Mouse (Mus musculus): ENCODE data around the gene Med15. TPM values are rescaled to one million over a fixed set of nuclear protein-coding genes. Genes with fewer than 3 reads are reported as not detected.
"Not testable (repeated sequence)": the region's sequence is repeated elsewhere in the genome, so short reads cannot be mapped to it uniquely, and the experiment has no call there.

Gene Med15
- polyA plus RNA-seq, 1 experiment, result 110 TPM

GRCm38 (mm10) chr16:17753001-17753400, 20.3 kb upstream of the Med15 start:
- 57% methylated on average over 3 of the region's 3 CpGs for WGBS
- Histone ChIP-seq H3K27me3 (ENCODE audit: control insufficient read depth, insufficient read depth, low read length) (no peaks in the 10 kb centered on the region), H3K36me3 (ENCODE audit: control insufficient read depth, insufficient read depth, low read length) (no peaks in the 10 kb centered on the region), H3K27ac (ENCODE audit: insufficient read depth, low read length) (no peak overlapping the region), H3K4me3 (ENCODE audit: extremely low read depth, insufficient read depth, insufficient read length) (no peak overlapping the region), H3K4me1 (ENCODE audit: control insufficient read depth, insufficient read depth, insufficient read length) (no peaks in the 10 kb centered on the region)
- no peak for TF ChIP-seq CTCF (IDR thresholded peaks at IDR 0.05; ENCODE audit: extremely low read depth, insufficient read depth, insufficient read length, insufficient replicate concordance)
- TF ChIP-seq POLR2A (IDR thresholded peaks at IDR 0.05; ENCODE audit: low read depth, low read length), result no peak
- no peak for DNase-seq (ENCODE audit: low read depth in 1 of 2, low spot score in 2 of 2)

GRCm38 (mm10) chr16:17745067-17745466, 12.4 kb upstream of the Med15 start:
- Histone ChIP-seq H3K27ac (ENCODE audit: insufficient read depth, low read length) (no peak overlapping the region), H3K36me3 (ENCODE audit: control insufficient read depth, insufficient read depth, low read length) (no peaks in the 10 kb centered on the region), H3K4me1 (ENCODE audit: control insufficient read depth, insufficient read depth, insufficient read length) (no peaks in the 10 kb centered on the region), H3K4me3 (ENCODE audit: extremely low read depth, insufficient read depth, insufficient read length) (no peak overlapping the region), H3K27me3 (ENCODE audit: control insufficient read depth, insufficient read depth, low read length) (no peaks in the 10 kb centered on the region)
- WGBS, result 86% methylated on average over 2 of the region's 2 CpGs
- no peak for DNase-seq (ENCODE audit: low read depth in 1 of 2, low spot score in 2 of 2)
- TF ChIP-seq CTCF (IDR thresholded peaks at IDR 0.05; ENCODE audit: extremely low read depth, insufficient read depth, insufficient read length, insufficient replicate concordance) (no peak), POLR2A (IDR thresholded peaks at IDR 0.05; ENCODE audit: low read depth, low read length) (no peak)

GRCm38 (mm10) chr16:17744536-17744935, 11.8 kb upstream of the Med15 start:
- H3K27ac ChIP-seq (ENCODE audit: insufficient read depth, low read length), result no peak overlapping the region
- TF ChIP-seq CTCF (IDR thresholded peaks at IDR 0.05; ENCODE audit: extremely low read depth, insufficient read depth, insufficient read length, insufficient replicate concordance) (peak; percentile 71; the same call in 1 of the 2 replicates), POLR2A (IDR thresholded peaks at IDR 0.05; ENCODE audit: low read depth, low read length) (no peak)
- 27% methylated on average over 1 of the region's 1 CpGs for WGBS
- DNase-seq (ENCODE audit: low read depth in 1 of 2, low spot score in 2 of 2), result peak in 1 of 2 experiments; percentile 37
- no peaks in the 10 kb centered on the region for H3K4me1 ChIP-seq (ENCODE audit: control insufficient read depth, insufficient read depth, insufficient read length)
- no peaks in the 10 kb centered on the region for H3K27me3 ChIP-seq (ENCODE audit: control insufficient read depth, insufficient read depth, low read length)
- no peak overlapping the region for H3K4me3 ChIP-seq (ENCODE audit: extremely low read depth, insufficient read depth, insufficient read length)
- no peaks in the 10 kb centered on the region for H3K36me3 ChIP-seq (ENCODE audit: control insufficient read depth, insufficient read depth, low read length)

GRCm38 (mm10) chr16:17743279-17743678, 10.6 kb upstream of the Med15 start:
- Histone ChIP-seq H3K4me3 (ENCODE audit: extremely low read depth, insufficient read depth, insufficient read length) (no peak overlapping the region), H3K4me1 (ENCODE audit: control insufficient read depth, insufficient read depth, insufficient read length) (no peaks in the 10 kb centered on the region), H3K27ac (ENCODE audit: insufficient read depth, low read length) (no peak overlapping the region), H3K27me3 (ENCODE audit: control insufficient read depth, insufficient read depth, low read length) (no peaks in the 10 kb centered on the region), H3K36me3 (ENCODE audit: control insufficient read depth, insufficient read depth, low read length) (no peaks in the 10 kb centered on the region)
- WGBS, result 65% methylated on average over 4 of the region's 4 CpGs
- no peak for DNase-seq (ENCODE audit: low read depth in 1 of 2, low spot score in 2 of 2)
- no peak for TF ChIP-seq POLR2A (IDR thresholded peaks at IDR 0.05; ENCODE audit: low read depth, low read length)
- TF ChIP-seq CTCF (IDR thresholded peaks at IDR 0.05; ENCODE audit: extremely low read depth, insufficient read depth, insufficient read length, insufficient replicate concordance), result no peak

- Histone ChIP-seq H3K27me3 (ENCODE audit: control insufficient read depth, insufficient read depth, low read length) (no peaks in the 10 kb centered on the region), H3K4me1 (ENCODE audit: control insufficient read depth, insufficient read depth, insufficient read length) (no peaks in the 10 kb centered on the region), H3K36me3 (ENCODE audit: control insufficient read depth, insufficient read depth, low read length) (no peaks in the 10 kb centered on the region), H3K4me3 (ENCODE audit: extremely low read depth, insufficient read depth, insufficient read length) (no peak overlapping the region), H3K27ac (ENCODE audit: insufficient read depth, low read length) (no peak overlapping the region)
- DNase-seq (ENCODE audit: low read depth in 1 of 2, low spot score in 2 of 2), result no peak
- no peak for TF ChIP-seq POLR2A (IDR thresholded peaks at IDR 0.05; ENCODE audit: low read depth, low read length)
- TF ChIP-seq CTCF (IDR thresholded peaks at IDR 0.05; ENCODE audit: extremely low read depth, insufficient read depth, insufficient read length, insufficient replicate concordance), result no peak
- WGBS, result 84% methylated on average over 1 of the region's 1 CpGs
Measured at GRCm38 (mm10) chr16:17742810-17743209, 10.1 kb upstream of the Med15 start.

- no peak overlapping the region for H3K27ac ChIP-seq (ENCODE audit: insufficient read depth, low read length)
- no peak for DNase-seq (ENCODE audit: low read depth in 1 of 2, low spot score in 2 of 2)
- H3K27me3 ChIP-seq (ENCODE audit: control insufficient read depth, insufficient read depth, low read length), result no peaks in the 10 kb centered on the region
- 83% methylated on average over 4 of the region's 4 CpGs for WGBS
- H3K36me3 ChIP-seq (ENCODE audit: control insufficient read depth, insufficient read depth, low read length), result no peaks in the 10 kb centered on the region
- H3K4me3 ChIP-seq (ENCODE audit: extremely low read depth, insufficient read depth, insufficient read length), result no peak overlapping the region
- TF ChIP-seq CTCF (IDR thresholded peaks at IDR 0.05; ENCODE audit: extremely low read depth, insufficient read depth, insufficient read length, insufficient replicate concordance) (no peak), POLR2A (IDR thresholded peaks at IDR 0.05; ENCODE audit: low read depth, low read length) (no peak)
- H3K4me1 ChIP-seq (ENCODE audit: control insufficient read depth, insufficient read depth, insufficient read length), result no peaks in the 10 kb centered on the region
Measured at GRCm38 (mm10) chr16:17740080-17740479, 7.4 kb upstream of the Med15 start.

GRCm38 (mm10) chr16:17736156-17736555, 3.5 kb upstream of the Med15 start:
- no peaks in the 10 kb centered on the region; the same call in 1 of the 2 replicates for H3K27me3 ChIP-seq (ENCODE audit: control insufficient read depth, insufficient read depth, low read length)
- H3K4me1 ChIP-seq (ENCODE audit: control insufficient read depth, insufficient read depth, insufficient read length), result no peaks in the 10 kb centered on the region
- no peak overlapping the region for H3K4me3 ChIP-seq (ENCODE audit: extremely low read depth, insufficient read depth, insufficient read length)
- no peak for DNase-seq (ENCODE audit: low read depth in 1 of 2, low spot score in 2 of 2)
- TF ChIP-seq CTCF (IDR thresholded peaks at IDR 0.05; ENCODE audit: extremely low read depth, insufficient read depth, insufficient read length, insufficient replicate concordance), result no peak
- no peak overlapping the region for H3K27ac ChIP-seq (ENCODE audit: insufficient read depth, low read length)
- 62% methylated on average over 4 of the region's 4 CpGs for WGBS
- H3K36me3 ChIP-seq (ENCODE audit: control insufficient read depth, insufficient read depth, low read length), result no peaks in the 10 kb centered on the region

- H3K36me3 ChIP-seq (ENCODE audit: control insufficient read depth, insufficient read depth, low read length), result not testable (repeated sequence)
Measured at GRCm38 (mm10) chr16:17734872-17735271, 2.2 kb upstream of the Med15 start.

More at GRCm38 (mm10) chr16:17734872-17735271, 2.2 kb upstream of the Med15 start:
- DNase-seq (ENCODE audit: low read depth in 1 of 2, low spot score in 2 of 2); H3K4me3 ChIP-seq (ENCODE audit: extremely low read depth, insufficient read depth, insufficient read length); H3K27me3 ChIP-seq (ENCODE audit: control insufficient read depth, insufficient read depth, low read length); H3K4me1 ChIP-seq (ENCODE audit: control insufficient read depth, insufficient read depth, insufficient read length); H3K27ac ChIP-seq (ENCODE audit: insufficient read depth, low read length): not testable (repeated sequence)
- 81% methylated on average over 6 of the region's 6 CpGs for WGBS

All from spleen, adult 2 months (tissue).